Mouse (Mus musculus): ENCODE data around the gene Foxp1. TPM values are rescaled to one million over a fixed set of nuclear protein-coding genes. Genes with fewer than 3 reads are reported as not detected.

The Foxp1 gene
- polyA plus RNA-seq, 1 experiment from 2014 or later = 88.1 TPM

DNA sequence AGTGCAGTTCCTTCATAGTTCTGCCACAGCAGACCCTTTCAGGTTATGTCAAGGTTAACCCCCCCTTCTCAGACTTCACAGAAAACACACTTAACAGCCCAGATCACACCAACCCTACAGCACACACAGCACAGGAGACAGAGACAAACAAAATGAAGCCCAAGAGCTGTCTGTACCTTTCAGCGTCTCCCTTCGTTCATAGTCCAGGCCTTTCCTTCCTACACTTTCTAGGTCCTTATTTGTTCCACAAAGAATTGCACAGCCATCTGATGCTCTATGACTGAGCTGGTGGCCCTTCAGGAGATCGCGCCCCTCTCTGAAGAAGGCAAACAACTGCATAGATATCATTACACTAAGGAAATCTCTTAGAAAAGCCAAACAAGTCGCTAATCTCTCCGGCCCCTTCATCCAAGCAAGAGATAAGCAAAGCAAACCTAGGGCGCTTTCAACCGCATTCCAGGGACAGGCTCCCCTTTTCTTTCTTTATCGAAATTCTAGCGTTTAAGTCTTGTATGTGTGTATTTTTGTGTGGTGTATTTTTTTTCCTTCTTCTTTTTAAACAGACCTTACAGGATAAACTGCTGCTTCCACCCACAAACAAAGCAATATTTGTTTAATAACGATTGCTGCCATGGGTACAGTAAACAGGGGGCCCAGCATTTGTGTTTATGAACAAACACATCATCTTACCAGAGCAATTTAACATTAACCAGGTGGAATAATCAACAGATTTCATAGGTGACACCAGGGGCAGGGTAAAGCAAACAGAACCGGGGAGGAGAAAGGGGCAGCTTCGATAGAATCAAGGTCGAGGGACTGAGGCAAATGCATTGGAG lies 349.2 kb downstream of the Foxp1 start:
- Histone ChIP-seq H3K4me2 (ENCODE audit: low read length) (peak overlapping the region; percentile 45), H3K27me3 (ENCODE audit: control insufficient read depth, insufficient read depth, low read length) (no peaks in the 10 kb centered on the region), H3K9me3 (ENCODE audit: control insufficient read depth, low read length) (no peaks in the 10 kb centered on the region), H3K4me3 (ENCODE audit: control insufficient read depth in 1 of 2, insufficient read depth in 1 of 2, low read depth in 1 of 2, low read length in 2 of 2) (no peak overlapping the region), H3K9ac (ENCODE audit: low read length) (peak overlapping the region; percentile 28; the same call in 1 of the 2 replicates), H3K27ac (replicated peaks in 1 of 2; ENCODE audit: control insufficient read depth in 1 of 2, insufficient read depth in 1 of 2, low read depth in 2 of 2, low read length in 2 of 2) (peak overlapping the region; percentile 24 to 73; a peak in 2 of 4 replicates), H3K4me1 (ENCODE audit: control insufficient read depth in 2 of 2, insufficient read depth in 2 of 2, low read length in 2 of 2) (peaks cover 23 to 39% of the 10 kb centered on the region in 2 experiments), H3K36me3 (ENCODE audit: control insufficient read depth, insufficient read depth, low read length) (no peaks in the 10 kb centered on the region)
- WGBS = 17% methylated on average over 14 of the region's 14 CpGs
- ATAC-seq (ENCODE audit: insufficient number of reproducible peaks, insufficient read depth, low FRiP score, low read depth) = no peak

DNA sequence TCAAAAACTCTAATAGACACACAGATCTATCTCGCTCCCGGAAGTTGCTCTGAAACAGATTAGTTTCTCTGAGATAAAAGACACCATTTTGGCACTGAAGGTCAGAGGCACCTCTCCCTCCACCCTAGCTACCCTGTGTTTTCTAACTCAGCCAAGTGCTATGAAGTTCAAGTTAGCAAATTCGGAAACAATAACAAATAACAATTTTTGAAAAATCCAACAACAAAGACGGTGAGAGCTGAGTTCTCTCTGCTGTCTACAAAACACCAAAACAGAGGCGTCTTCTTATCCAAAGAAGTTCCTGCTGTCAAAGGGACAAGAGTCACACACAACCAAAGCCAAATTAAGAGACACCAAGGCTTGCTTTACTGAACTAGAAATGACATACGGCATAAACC lies 349.9 kb downstream of the Foxp1 start:
- H3K4me1 ChIP-seq (ENCODE audit: control insufficient read depth in 2 of 2, insufficient read depth in 2 of 2, low read length in 2 of 2) = peaks cover 23 to 39% of the 10 kb centered on the region in 2 experiments
- H3K9ac ChIP-seq (ENCODE audit: low read length) = 0 out of 2 replicates have a peak overlapping the region, but pooled peaks have one; percentile 7

DNA sequence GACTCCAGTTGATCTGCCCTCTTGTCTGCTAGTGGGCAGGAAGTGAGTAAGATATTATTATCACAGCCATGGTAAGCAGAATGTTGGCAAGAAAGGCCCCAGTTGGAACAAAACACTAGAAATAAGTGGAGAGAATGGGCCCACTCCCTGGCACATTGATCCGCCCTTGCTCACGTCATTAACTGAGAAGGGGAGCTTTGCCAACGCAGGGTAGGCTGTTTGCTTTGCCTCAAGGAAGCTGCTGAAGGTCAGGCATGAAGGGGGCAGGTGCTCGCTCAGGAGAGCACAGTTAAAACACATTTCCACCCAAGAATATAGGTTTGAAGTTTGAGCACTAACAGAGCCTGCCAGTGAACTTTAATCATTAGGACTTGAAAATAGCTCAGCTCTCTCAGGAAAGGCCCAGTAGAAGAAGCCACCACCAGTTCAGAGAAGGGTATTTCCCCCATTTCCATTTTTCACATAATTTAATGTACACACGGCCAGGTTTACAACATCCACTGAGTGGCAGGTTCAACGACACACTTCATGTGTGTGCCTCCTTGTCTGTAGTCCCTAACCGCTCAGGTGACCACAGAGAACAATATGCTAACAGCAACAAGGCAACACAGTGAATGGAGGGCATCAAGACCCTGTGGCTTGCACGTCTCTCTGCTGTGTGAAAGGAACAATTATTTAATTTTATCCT lies 350.5 kb downstream of the Foxp1 start:
- Histone ChIP-seq H3K36me3 (ENCODE audit: control insufficient read depth, insufficient read depth, low read length) (no peaks in the 10 kb centered on the region), H3K4me1 (ENCODE audit: control insufficient read depth in 2 of 2, insufficient read depth in 2 of 2, low read length in 2 of 2) (peaks cover 23 to 39% of the 10 kb centered on the region in 2 experiments), H3K4me2 (ENCODE audit: low read length) (0 out of 2 replicates have a peak overlapping the region, but pooled peaks have one; percentile 45), H3K4me3 (ENCODE audit: control insufficient read depth in 1 of 2, insufficient read depth in 1 of 2, low read depth in 1 of 2, low read length in 2 of 2) (no peak overlapping the region), H3K27ac (replicated peaks in 1 of 2; ENCODE audit: control insufficient read depth in 1 of 2, insufficient read depth in 1 of 2, low read depth in 2 of 2, low read length in 2 of 2) (peak overlapping the region; percentile 65 to 73), H3K27me3 (ENCODE audit: control insufficient read depth, insufficient read depth, low read length) (no peaks in the 10 kb centered on the region), H3K9me3 (ENCODE audit: control insufficient read depth, low read length) (no peaks in the 10 kb centered on the region), H3K9ac (ENCODE audit: low read length) (0 out of 2 replicates have a peak overlapping the region, but pooled peaks have one; percentile 7)
- WGBS = 53% methylated on average over 8 of the region's 8 CpGs
- ATAC-seq (ENCODE audit: insufficient number of reproducible peaks, insufficient read depth, low FRiP score, low read depth) = no peak

More for the DNA sequence above, 349.9 kb downstream of the Foxp1 start:
- Histone ChIP-seq H3K4me3 (ENCODE audit: control insufficient read depth in 1 of 2, insufficient read depth in 1 of 2, low read depth in 1 of 2, low read length in 2 of 2) (no peak overlapping the region), H3K4me2 (ENCODE audit: low read length) (peak overlapping the region; percentile 45; the same call in 1 of the 2 replicates), H3K36me3 (ENCODE audit: control insufficient read depth, insufficient read depth, low read length) (no peaks in the 10 kb centered on the region), H3K27ac (replicated peaks in 1 of 2; ENCODE audit: control insufficient read depth in 1 of 2, insufficient read depth in 1 of 2, low read depth in 2 of 2, low read length in 2 of 2) (peak overlapping the region; percentile 65 to 73; a peak in 3 of 4 replicates), H3K27me3 (ENCODE audit: control insufficient read depth, insufficient read depth, low read length) (no peaks in the 10 kb centered on the region), H3K9me3 (ENCODE audit: control insufficient read depth, low read length) (no peaks in the 10 kb centered on the region)
- 37% methylated on average over 6 of the region's 6 CpGs for WGBS
- no peak for ATAC-seq (ENCODE audit: insufficient number of reproducible peaks, insufficient read depth, low FRiP score, low read depth)

DNA sequence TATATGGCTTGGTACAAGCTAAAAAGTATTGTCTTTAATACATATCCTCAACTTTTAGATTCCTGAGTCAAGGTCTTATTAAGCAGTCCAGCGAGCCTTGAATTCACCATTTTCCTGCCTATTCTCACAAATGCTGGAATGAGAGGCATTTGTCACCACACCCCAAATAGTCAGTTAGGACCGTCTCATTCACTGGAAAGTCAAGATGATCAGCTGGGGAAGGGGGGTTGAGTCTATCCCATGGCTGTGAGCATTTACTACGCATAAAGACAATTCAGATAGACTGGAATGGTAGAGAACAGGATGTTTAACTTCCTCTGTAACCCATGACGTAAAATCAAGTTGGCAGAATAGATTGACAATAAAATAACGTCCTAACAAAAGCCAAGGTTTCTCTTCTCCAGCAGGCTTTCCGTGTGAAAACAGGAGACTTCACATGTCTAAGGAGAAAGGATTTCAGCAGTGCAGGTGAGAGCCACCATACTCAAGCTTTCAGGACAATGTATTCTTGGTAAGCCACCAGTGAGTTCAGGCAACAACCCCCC lies 351.2 kb downstream of the Foxp1 start:
- H3K27ac ChIP-seq (replicated peaks in 1 of 2; ENCODE audit: control insufficient read depth in 1 of 2, insufficient read depth in 1 of 2, low read depth in 2 of 2, low read length in 2 of 2) = peak overlapping the region; percentile 65 to 73
- peaks cover 23 to 39% of the 10 kb centered on the region in 2 experiments for H3K4me1 ChIP-seq (ENCODE audit: control insufficient read depth in 2 of 2, insufficient read depth in 2 of 2, low read length in 2 of 2)
- WGBS = 71% methylated on average over 6 of the region's 6 CpGs
- no peaks in the 10 kb centered on the region for H3K36me3 ChIP-seq (ENCODE audit: control insufficient read depth, insufficient read depth, low read length)
- H3K27me3 ChIP-seq (ENCODE audit: control insufficient read depth, insufficient read depth, low read length) = no peaks in the 10 kb centered on the region
- H3K9me3 ChIP-seq (ENCODE audit: control insufficient read depth, low read length) = no peaks in the 10 kb centered on the region
- no peak overlapping the region for H3K4me2 ChIP-seq (ENCODE audit: low read length)
- ATAC-seq (ENCODE audit: insufficient number of reproducible peaks, insufficient read depth, low FRiP score, low read depth) = no peak
- no peak overlapping the region for H3K9ac ChIP-seq (ENCODE audit: low read length)
- no peak overlapping the region for H3K4me3 ChIP-seq (ENCODE audit: control insufficient read depth in 1 of 2, insufficient read depth in 1 of 2, low read depth in 1 of 2, low read length in 2 of 2)

DNA sequence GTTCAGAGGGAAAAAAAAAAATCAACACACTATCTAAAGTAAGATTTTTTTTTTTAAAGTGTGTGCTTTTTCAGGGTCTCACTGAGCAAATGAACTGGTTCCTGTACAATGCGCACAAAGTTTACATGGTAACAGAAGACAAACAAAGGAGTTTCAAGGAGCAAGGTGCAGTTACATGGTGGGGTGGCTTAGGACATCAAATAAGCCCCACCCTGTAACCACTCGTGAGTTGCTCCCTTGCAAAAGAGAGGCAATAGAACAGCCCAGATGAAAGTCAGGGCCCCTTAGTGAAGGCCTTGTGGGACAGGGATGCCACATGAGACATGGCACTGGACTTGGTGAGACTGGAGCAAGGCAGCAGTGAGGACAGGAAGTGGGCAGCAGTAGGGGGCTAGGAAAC lies 353.8 kb downstream of the Foxp1 start:
- Histone ChIP-seq H3K27me3 (ENCODE audit: control insufficient read depth, insufficient read depth, low read length) (no peaks in the 10 kb centered on the region), H3K4me1 (ENCODE audit: control insufficient read depth in 2 of 2, insufficient read depth in 2 of 2, low read length in 2 of 2) (peaks cover 17 to 24% of the 10 kb centered on the region in 2 experiments), H3K27ac (replicated peaks in 1 of 2; ENCODE audit: control insufficient read depth in 1 of 2, insufficient read depth in 1 of 2, low read depth in 2 of 2, low read length in 2 of 2) (no peak overlapping the region), H3K4me3 (ENCODE audit: control insufficient read depth in 1 of 2, insufficient read depth in 1 of 2, low read depth in 1 of 2, low read length in 2 of 2) (no peak overlapping the region), H3K9ac (ENCODE audit: low read length) (no peak overlapping the region), H3K4me2 (ENCODE audit: low read length) (no peak overlapping the region), H3K9me3 (ENCODE audit: control insufficient read depth, low read length) (no peaks in the 10 kb centered on the region), H3K36me3 (ENCODE audit: control insufficient read depth, insufficient read depth, low read length) (no peaks in the 10 kb centered on the region)
- 81% methylated on average over 2 of the region's 2 CpGs for WGBS
- no peak for ATAC-seq (ENCODE audit: insufficient number of reproducible peaks, insufficient read depth, low FRiP score, low read depth)

DNA sequence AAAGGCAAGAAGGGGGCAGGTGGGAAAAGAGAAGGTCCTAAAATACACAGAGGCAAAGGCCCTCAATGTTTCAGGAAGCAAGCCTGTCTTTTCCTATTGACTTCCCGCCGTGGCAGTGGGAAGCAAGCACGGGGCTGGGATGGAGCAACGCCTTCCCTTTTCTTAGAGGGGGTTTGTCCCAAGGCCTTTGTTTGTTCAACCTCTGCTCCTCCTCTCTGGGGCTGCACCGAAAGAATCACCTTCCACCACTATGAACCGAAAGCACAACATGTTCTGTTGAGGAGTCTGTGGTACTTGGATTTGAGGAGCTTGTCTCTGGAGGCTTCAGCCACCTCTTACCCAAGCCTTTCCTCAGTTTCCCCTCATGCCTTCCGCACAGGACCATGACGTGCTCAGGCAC lies 355.5 kb downstream of the Foxp1 start:
- H3K9me3 ChIP-seq (ENCODE audit: control insufficient read depth, low read length) = no peaks in the 10 kb centered on the region
- no peaks in the 10 kb centered on the region for H3K27me3 ChIP-seq (ENCODE audit: control insufficient read depth, insufficient read depth, low read length)
- H3K4me1 ChIP-seq (ENCODE audit: control insufficient read depth in 2 of 2, insufficient read depth in 2 of 2, low read length in 2 of 2) = peaks cover 6 to 9% of the 10 kb centered on the region in 2 experiments
- H3K4me2 ChIP-seq (ENCODE audit: low read length) = no peak overlapping the region
- H3K4me3 ChIP-seq (ENCODE audit: control insufficient read depth in 1 of 2, insufficient read depth in 1 of 2, low read depth in 1 of 2, low read length in 2 of 2) = no peak overlapping the region
- H3K36me3 ChIP-seq (ENCODE audit: control insufficient read depth, insufficient read depth, low read length) = no peaks in the 10 kb centered on the region
- no peak for ATAC-seq (ENCODE audit: insufficient number of reproducible peaks, insufficient read depth, low FRiP score, low read depth)
- H3K9ac ChIP-seq (ENCODE audit: low read length) = no peak overlapping the region
- 66% methylated on average over 8 of the region's 8 CpGs for WGBS
- no peak overlapping the region for H3K27ac ChIP-seq (replicated peaks in 1 of 2; ENCODE audit: control insufficient read depth in 1 of 2, insufficient read depth in 1 of 2, low read depth in 2 of 2, low read length in 2 of 2)

DNA sequence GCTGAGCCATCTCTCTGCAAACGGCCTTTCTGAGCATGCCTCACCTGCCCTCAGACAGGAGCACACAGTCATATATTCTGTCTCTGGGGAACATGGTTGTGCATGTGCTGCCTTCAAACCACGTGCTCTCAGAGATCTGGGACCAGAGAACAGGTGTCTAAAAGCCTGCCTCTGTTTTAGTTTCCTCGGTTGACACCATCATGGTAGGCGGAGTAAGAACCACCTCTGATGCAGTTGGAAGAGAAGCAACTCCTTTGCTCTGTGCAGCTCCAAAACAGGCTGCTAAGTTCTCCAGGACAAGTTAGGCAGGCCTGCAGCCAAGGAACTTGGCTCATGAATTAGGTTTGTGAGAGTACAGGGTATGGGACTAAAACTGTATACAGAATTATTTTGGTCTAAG lies 356.4 kb downstream of the Foxp1 start:
- Histone ChIP-seq H3K4me1 (ENCODE audit: control insufficient read depth in 2 of 2, insufficient read depth in 2 of 2, low read length in 2 of 2) (peaks cover 3 to 4% of the 10 kb centered on the region in 2 experiments; a peak in 1 of 4 replicates), H3K27me3 (ENCODE audit: control insufficient read depth, insufficient read depth, low read length) (no peaks in the 10 kb centered on the region), H3K27ac (replicated peaks in 1 of 2; ENCODE audit: control insufficient read depth in 1 of 2, insufficient read depth in 1 of 2, low read depth in 2 of 2, low read length in 2 of 2) (no peak overlapping the region), H3K9ac (ENCODE audit: low read length) (no peak overlapping the region), H3K4me2 (ENCODE audit: low read length) (no peak overlapping the region), H3K36me3 (ENCODE audit: control insufficient read depth, insufficient read depth, low read length) (no peaks in the 10 kb centered on the region), H3K4me3 (ENCODE audit: control insufficient read depth in 1 of 2, insufficient read depth in 1 of 2, low read depth in 1 of 2, low read length in 2 of 2) (no peak overlapping the region), H3K9me3 (ENCODE audit: control insufficient read depth, low read length) (no peaks in the 10 kb centered on the region)
- no peak for ATAC-seq (ENCODE audit: insufficient number of reproducible peaks, insufficient read depth, low FRiP score, low read depth)
- 87% methylated on average over 4 of the region's 4 CpGs for WGBS

Data from heart, embryonic 14.5 days (tissue).